25 mouse cellular contexts compared by ENCODE assay signal in genomic region chr14:58687814-58688213, GRCm38 (mm10).
DNase-seq lines count a peak whose midpoint lies in the region; ATAC-seq and TF ChIP-seq lines count a peak whose summit lies in the region.
"Had no signal": no experiment of that assay in that cellular context is flagged by ENCODE, and none has a peak within 500 bp of the region (broad histone marks: within the 10 kb centered on the region; RNA-seq: fewer than 3 reads in every experiment).

No protein-coding gene starts in this region.

- no peak for TF ChIP-seq CTCF in forebrain, postnatal 0 days (IDR thresholded peaks at IDR 0.05; ENCODE audit: low read depth)
- TF ChIP-seq CTCF in layer of hippocampus, adult 2 months (conservative IDR thresholded peaks at IDR 0.05): no peak
- TF ChIP-seq CTCF in midbrain, postnatal 0 days (IDR thresholded peaks at IDR 0.05): no peak

- no peaks in the 10 kb centered on the region for H3K4me1 ChIP-seq in forebrain, postnatal 0 days (ENCODE audit: insufficient read depth)
- H3K4me1 ChIP-seq in forebrain, embryonic 10.5 days: no peaks in the 10 kb centered on the region
- no peaks in the 10 kb centered on the region for H3K4me1 ChIP-seq in midbrain, postnatal 0 days (ENCODE audit: insufficient read depth, low read length)
- no peaks in the 10 kb centered on the region for H3K4me1 ChIP-seq in midbrain, embryonic 11.5 days (ENCODE audit: control insufficient read depth, insufficient read depth, low read length)
- H3K4me1 ChIP-seq: embryonic facial prominence, embryonic 10.5 days; embryonic facial prominence, embryonic 12.5 days; forebrain, embryonic 12.5 days had no signal

- no peaks in the 10 kb centered on the region for H3K36me3 ChIP-seq in forebrain, postnatal 0 days (ENCODE audit: insufficient read depth)
- H3K36me3 ChIP-seq in forebrain, embryonic 10.5 days (replicated peaks): no peaks in the 10 kb centered on the region
- H3K36me3 ChIP-seq in midbrain, postnatal 0 days (ENCODE audit: insufficient read depth, low read length): no peaks in the 10 kb centered on the region
- H3K36me3 ChIP-seq in midbrain, embryonic 11.5 days (ENCODE audit: control insufficient read depth, insufficient read depth, low read length): no peaks in the 10 kb centered on the region
- H3K36me3 ChIP-seq: embryonic facial prominence, embryonic 10.5 days; embryonic facial prominence, embryonic 12.5 days; forebrain, embryonic 12.5 days; G1E had no signal

- peak; percentile 58 for ATAC-seq in forebrain, postnatal 0 days
- no peak for ATAC-seq in midbrain, postnatal 0 days (ENCODE audit: low FRiP score)
- no peak for ATAC-seq in midbrain, embryonic 11.5 days (ENCODE audit: low FRiP score)
- ATAC-seq: activated CD4-positive, CD25-positive, alpha-beta regulatory T cell, adult 4 months; CD4-positive, CD25-positive, alpha-beta regulatory T cell, adult 4 months; forebrain, embryonic 14.5 days; forebrain, embryonic 16.5 days; Patski had no signal

- no peaks in the 10 kb centered on the region for H3K9me3 ChIP-seq in forebrain, postnatal 0 days (ENCODE audit: low read length)
- H3K9me3 ChIP-seq in forebrain, embryonic 10.5 days: no peaks in the 10 kb centered on the region
- H3K9me3 ChIP-seq in midbrain, postnatal 0 days (ENCODE audit: low read length): no peaks in the 10 kb centered on the region
- H3K9me3 ChIP-seq in midbrain, embryonic 11.5 days (ENCODE audit: control insufficient read depth, low read length): no peaks in the 10 kb centered on the region
- H3K9me3 ChIP-seq: embryonic facial prominence, embryonic 10.5 days; embryonic facial prominence, embryonic 12.5 days; forebrain, embryonic 12.5 days had no signal

- no peak overlapping the region for H3K4me2 ChIP-seq in forebrain, postnatal 0 days (ENCODE audit: low read depth)
- H3K4me2 ChIP-seq in midbrain, postnatal 0 days (ENCODE audit: low read depth, low read length, poor library complexity, severe bottlenecking): no peak overlapping the region
- H3K4me2 ChIP-seq in midbrain, embryonic 11.5 days: no peak overlapping the region
- H3K4me2 ChIP-seq: embryonic facial prominence, embryonic 12.5 days; forebrain, embryonic 12.5 days had no signal

- no peak overlapping the region for H3K9ac ChIP-seq in forebrain, postnatal 0 days
- H3K9ac ChIP-seq in midbrain, postnatal 0 days (replicated peaks; ENCODE audit: low read length, poor library complexity, severe bottlenecking): no peak overlapping the region
- no peak overlapping the region for H3K9ac ChIP-seq in midbrain, embryonic 11.5 days (ENCODE audit: low read length)
- H3K9ac ChIP-seq: embryonic facial prominence, embryonic 12.5 days; forebrain, embryonic 12.5 days had no signal

- 66% methylated on average over 4 of the region's 4 CpGs for WGBS in forebrain, postnatal 0 days
- WGBS in forebrain, embryonic 10.5 days: 90% methylated on average over 4 of the region's 4 CpGs
- WGBS in midbrain, postnatal 0 days: 83% methylated on average over 4 of the region's 4 CpGs
- 95% methylated on average over 4 of the region's 4 CpGs for WGBS in midbrain, embryonic 11.5 days

- H3K4me3 ChIP-seq in forebrain, postnatal 0 days (ENCODE audit: low read depth, low read length): no peak overlapping the region
- H3K4me3 ChIP-seq in forebrain, embryonic 10.5 days: no peak overlapping the region
- H3K4me3 ChIP-seq in layer of hippocampus, adult 2 months: no peak overlapping the region
- no peak overlapping the region for H3K4me3 ChIP-seq in midbrain, postnatal 0 days (ENCODE audit: low read depth, low read length)
- H3K4me3 ChIP-seq in midbrain, embryonic 11.5 days (ENCODE audit: low read depth, low read length): no peak overlapping the region
- H3K4me3 ChIP-seq: embryonic facial prominence, embryonic 10.5 days; embryonic facial prominence, embryonic 12.5 days; forebrain, embryonic 12.5 days had no signal

- peak; percentile 71 to 72 for DNase-seq in cerebellum, postnatal 10 days
- no peak for DNase-seq in cerebellum, adult 11 months
- DNase-seq in forebrain, postnatal 0 days: peak; percentile 9
- no peak for DNase-seq in forebrain, embryonic 10.5 days (ENCODE audit: extremely low spot score, low spot score)
- DNase-seq in layer of hippocampus, adult 9-11 months: peak; percentile 10
- DNase-seq in layer of hippocampus, adult 2 months (ENCODE audit: low spot score in 2 of 2): no peak
- peak; percentile 46 for DNase-seq in midbrain, postnatal 0 days (ENCODE audit: low spot score)
- no peak for DNase-seq in midbrain, embryonic 11.5 days (ENCODE audit: low spot score, missing footprints)
- DNase-seq: adrenal gland, adult 8-10 months; adrenal gland, postnatal 14 days; adrenal gland, postnatal 36 days; B cell, adult 2 months; cerebellum, adult 18-20 months; cerebellum, adult 9-10 months; cerebellum, postnatal 25 days had no signal

- H3K27me3 ChIP-seq in forebrain, postnatal 0 days (ENCODE audit: insufficient read depth, low read length): no peaks in the 10 kb centered on the region
- no peaks in the 10 kb centered on the region for H3K27me3 ChIP-seq in forebrain, embryonic 10.5 days (ENCODE audit: poor library complexity, severe bottlenecking)
- no peaks in the 10 kb centered on the region for H3K27me3 ChIP-seq in midbrain, postnatal 0 days (ENCODE audit: insufficient read depth, low read length)
- H3K27me3 ChIP-seq in midbrain, embryonic 11.5 days (ENCODE audit: control insufficient read depth, insufficient read depth, low read length): no peaks in the 10 kb centered on the region
- H3K27me3 ChIP-seq: CH12.LX; embryonic facial prominence, embryonic 12.5 days; forebrain, embryonic 12.5 days had no signal

- no peak overlapping the region for H3K27ac ChIP-seq in forebrain, postnatal 0 days (ENCODE audit: low read depth, low read length)
- H3K27ac ChIP-seq in forebrain, embryonic 10.5 days: no peak overlapping the region
- no peak overlapping the region for H3K27ac ChIP-seq in layer of hippocampus, adult 2 months
- no peak overlapping the region for H3K27ac ChIP-seq in midbrain, postnatal 0 days (ENCODE audit: low read depth, low read length)
- H3K27ac ChIP-seq in midbrain, embryonic 11.5 days (ENCODE audit: low read depth, low read length): no peak overlapping the region
- H3K27ac ChIP-seq: embryonic facial prominence, embryonic 10.5 days; embryonic facial prominence, embryonic 12.5 days; forebrain, embryonic 12.5 days had no signal

Comparison
In these comparisons a context has a peak if more than half of its experiments do, and no peak if none do; other contexts are left out.
1. DNase-seq: peak in cerebellum, postnatal 10 days (2 of 2), forebrain, postnatal 0 days (single experiment), layer of hippocampus, adult 9-11 months (single experiment) and midbrain, postnatal 0 days (single experiment); none in cerebellum, adult 11 months (single experiment), forebrain, embryonic 10.5 days (single experiment), layer of hippocampus, adult 2 months (0 of 2) and midbrain, embryonic 11.5 days (single experiment).